Mouse (Mus musculus): ENCODE measurements around the gene Gss. TPM values are rescaled to one million over a fixed set of nuclear protein-coding genes. Genes with fewer than 3 reads are reported as not detected.
A peak's percentile ranks its signal among the peaks of the same experiment; 100 is the strongest.

Gss gene
- polyA plus RNA-seq, 1 experiment from 2014 or later = 47.9 TPM

GRCm38 (mm10) chr2:155536292-155536691 is 56.3 kb downstream of the Gss start:
- Histone ChIP-seq H3K9ac (ENCODE audit: low read length) (no peak overlapping the region), H3K27ac (replicated peaks) (no peak overlapping the region), H3K4me3 (ENCODE audit: low read depth, low read length) (no peak overlapping the region), H3K36me3 (ENCODE audit: control insufficient read depth, insufficient read depth, low read length) (no peaks in the 10 kb centered on the region), H3K27me3 (ENCODE audit: control insufficient read depth, insufficient read depth, low read length) (no peaks in the 10 kb centered on the region), H3K4me1 (replicated peaks; ENCODE audit: control insufficient read depth, insufficient read depth) (no peaks in the 10 kb centered on the region), H3K4me2 (replicated peaks; ENCODE audit: low read depth) (no peak overlapping the region), H3K9me3 (ENCODE audit: control insufficient read depth, low read length) (no peaks in the 10 kb centered on the region)
- TF ChIP-seq CTCF (IDR thresholded peaks at IDR 0.05; ENCODE audit: low read depth) (no peak), EP300 (optimal IDR thresholded peaks at IDR 0.05) (no peak)
- DNase-seq (ENCODE audit: low spot score) = no peak
- no peak for ATAC-seq (ENCODE audit: low FRiP score, low TSS enrichment)

DNA sequence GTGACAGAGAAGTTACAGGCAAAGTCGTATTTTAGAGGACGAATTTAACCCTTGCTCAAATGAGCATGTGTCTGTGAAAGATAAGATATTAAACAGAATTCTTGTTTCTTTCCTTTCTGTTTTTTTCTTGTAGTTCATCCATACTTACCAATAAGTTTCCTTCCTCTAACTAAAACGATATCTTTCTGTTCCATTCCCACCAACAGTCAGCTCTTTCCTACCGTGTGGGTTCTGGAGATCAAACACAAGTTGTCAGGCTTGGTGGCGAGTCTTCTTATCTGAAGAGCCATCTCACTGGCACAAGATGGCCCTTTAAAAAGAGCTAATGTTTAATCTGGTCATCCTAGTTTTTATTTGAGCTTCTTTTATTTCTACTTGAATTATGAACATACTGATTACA is 65.2 kb downstream of the Gss start:
- H3K27ac ChIP-seq (replicated peaks) = no peak overlapping the region
- WGBS = 63% methylated on average over 5 of the region's 5 CpGs
- no peak overlapping the region for H3K9ac ChIP-seq (ENCODE audit: low read length)
- no peaks in the 10 kb centered on the region for H3K4me1 ChIP-seq (replicated peaks; ENCODE audit: control insufficient read depth, insufficient read depth)
- no peak overlapping the region for H3K4me3 ChIP-seq (ENCODE audit: low read depth, low read length)
- TF ChIP-seq EP300 (optimal IDR thresholded peaks at IDR 0.05) (no peak), CTCF (IDR thresholded peaks at IDR 0.05; ENCODE audit: low read depth) (no peak)
- ATAC-seq (ENCODE audit: low FRiP score, low TSS enrichment) (no peak), DNase-seq (ENCODE audit: low spot score) (no peak)
- H3K4me2 ChIP-seq (replicated peaks; ENCODE audit: low read depth) = no peak overlapping the region
- no peaks in the 10 kb centered on the region for H3K9me3 ChIP-seq (ENCODE audit: control insufficient read depth, low read length)
- H3K36me3 ChIP-seq (ENCODE audit: control insufficient read depth, insufficient read depth, low read length) = no peaks in the 10 kb centered on the region
- H3K27me3 ChIP-seq (ENCODE audit: control insufficient read depth, insufficient read depth, low read length) = no peaks in the 10 kb centered on the region

DNA sequence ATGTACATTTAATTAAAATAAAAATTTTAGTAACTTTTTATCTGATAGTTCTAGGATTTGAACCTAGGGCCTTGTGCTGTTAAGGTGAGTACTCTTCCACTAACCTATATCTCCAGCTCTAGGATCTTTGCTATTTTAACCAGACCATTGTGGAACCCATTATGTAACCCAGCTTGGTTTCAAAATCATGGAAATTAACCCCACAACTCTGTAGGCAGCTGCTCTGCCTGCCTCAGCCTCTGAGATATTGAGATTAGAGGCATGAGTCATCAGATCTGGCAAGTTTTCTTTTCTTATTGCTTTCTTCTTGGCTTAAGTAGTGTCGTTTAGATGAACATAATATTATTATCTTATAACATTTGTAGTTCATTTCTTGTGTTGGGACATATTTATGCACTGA is 68.2 kb downstream of the Gss start:
- Histone ChIP-seq H3K4me1 (replicated peaks; ENCODE audit: control insufficient read depth, insufficient read depth) (no peaks in the 10 kb centered on the region), H3K9ac (ENCODE audit: low read length) (no peak overlapping the region), H3K27ac (replicated peaks) (no peak overlapping the region), H3K4me2 (replicated peaks; ENCODE audit: low read depth) (no peak overlapping the region), H3K9me3 (ENCODE audit: control insufficient read depth, low read length) (no peaks in the 10 kb centered on the region), H3K4me3 (ENCODE audit: low read depth, low read length) (no peak overlapping the region), H3K36me3 (ENCODE audit: control insufficient read depth, insufficient read depth, low read length) (no peaks in the 10 kb centered on the region), H3K27me3 (ENCODE audit: control insufficient read depth, insufficient read depth, low read length) (no peaks in the 10 kb centered on the region)
- no peak for DNase-seq (ENCODE audit: low spot score)
- no peak for ATAC-seq (ENCODE audit: low FRiP score, low TSS enrichment)
- 28% methylated on average over 1 of the region's 1 CpGs for WGBS
- no peak for TF ChIP-seq EP300 (optimal IDR thresholded peaks at IDR 0.05)

DNA sequence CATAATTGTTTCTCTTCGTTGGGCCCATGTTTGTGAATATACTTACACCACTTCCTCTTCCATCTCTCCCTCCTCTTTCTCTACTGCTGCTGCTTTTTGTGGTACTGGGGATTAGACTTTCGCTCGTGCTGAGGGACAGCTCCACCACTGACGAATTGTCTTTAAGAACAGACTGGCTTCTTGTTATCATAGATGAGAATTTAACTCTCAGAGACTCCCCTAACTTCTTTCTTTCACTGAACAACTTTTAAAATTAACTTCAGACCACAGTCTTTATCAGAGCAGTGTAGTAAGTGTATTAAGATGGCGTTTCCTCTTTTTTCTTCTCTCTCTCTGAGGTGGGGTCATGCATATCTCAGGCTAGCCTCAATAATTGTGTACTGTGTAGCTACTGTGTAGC is 68.9 kb downstream of the Gss start:
- TF ChIP-seq EP300 (optimal IDR thresholded peaks at IDR 0.05) = no peak
- TF ChIP-seq CTCF (IDR thresholded peaks at IDR 0.05; ENCODE audit: low read depth) = no peak
- H3K27me3 ChIP-seq (ENCODE audit: control insufficient read depth, insufficient read depth, low read length) = no peaks in the 10 kb centered on the region
- ATAC-seq (ENCODE audit: low FRiP score, low TSS enrichment) = no peak

DNA sequence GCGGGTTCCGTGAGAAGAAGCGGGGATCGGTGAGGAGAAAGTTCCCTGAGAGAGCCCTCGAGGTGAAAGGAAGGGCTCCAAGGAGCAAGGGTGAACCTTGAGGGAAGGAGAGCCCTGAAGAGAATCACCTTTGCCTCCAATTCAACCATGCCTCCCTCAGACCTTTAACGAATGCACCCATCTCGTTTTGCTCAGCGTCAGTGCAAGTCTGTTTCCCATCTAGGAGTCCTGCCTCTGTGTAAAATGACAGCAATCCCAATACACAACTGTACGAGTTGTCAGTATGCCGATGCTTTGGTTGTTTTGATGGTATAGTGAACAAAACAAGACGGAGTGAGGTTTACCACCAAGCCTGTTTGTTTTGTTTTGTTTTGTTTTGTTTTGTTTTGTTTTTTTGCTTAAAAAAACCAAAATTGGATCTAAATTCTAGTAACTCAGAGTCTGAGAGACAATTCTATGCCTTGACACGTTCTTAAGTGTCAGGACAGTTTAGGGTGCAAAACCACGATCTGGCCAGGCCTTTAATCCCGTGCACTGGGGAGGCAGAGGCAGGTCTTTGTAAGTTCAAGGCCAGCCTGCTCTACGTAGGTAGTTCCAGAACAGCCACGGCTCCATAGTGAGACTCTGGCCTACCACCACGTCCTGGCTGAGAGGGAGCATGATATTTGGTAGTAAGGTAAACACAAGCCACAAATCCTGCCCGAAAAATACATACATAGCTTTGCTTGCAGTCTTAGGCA is 73.9 kb downstream of the Gss start:
- DNase-seq (ENCODE audit: low spot score) (peak; percentile 14), ATAC-seq (ENCODE audit: low FRiP score, low TSS enrichment) (no peak)
- 24% methylated on average over 18 of the region's 18 CpGs for WGBS
- H3K9ac ChIP-seq (ENCODE audit: low read length) = peak overlapping the region; percentile 61
- no peaks in the 10 kb centered on the region for H3K27me3 ChIP-seq (ENCODE audit: control insufficient read depth, insufficient read depth, low read length)
- H3K4me1 ChIP-seq (replicated peaks; ENCODE audit: control insufficient read depth, insufficient read depth) = no peaks in the 10 kb centered on the region
- H3K4me3 ChIP-seq (ENCODE audit: low read depth, low read length) = peak overlapping the region; percentile 77
- peak overlapping the region; percentile 71; the same call in 1 of the 2 replicates for H3K27ac ChIP-seq (replicated peaks)
- H3K36me3 ChIP-seq (ENCODE audit: control insufficient read depth, insufficient read depth, low read length) = no peaks in the 10 kb centered on the region
- TF ChIP-seq EP300 (optimal IDR thresholded peaks at IDR 0.05) = no peak
- no peak for TF ChIP-seq CTCF (IDR thresholded peaks at IDR 0.05; ENCODE audit: low read depth)
- H3K4me2 ChIP-seq (replicated peaks; ENCODE audit: low read depth) = peak overlapping the region; percentile 87
- no peaks in the 10 kb centered on the region for H3K9me3 ChIP-seq (ENCODE audit: control insufficient read depth, low read length)

More for the DNA sequence above, 68.9 kb downstream of the Gss start:
- H3K36me3 ChIP-seq (ENCODE audit: control insufficient read depth, insufficient read depth, low read length) = no peaks in the 10 kb centered on the region
- WGBS = 55% methylated on average over 5 of the region's 5 CpGs
- no peak overlapping the region for H3K27ac ChIP-seq (replicated peaks)
- no peak overlapping the region for H3K9ac ChIP-seq (ENCODE audit: low read length)
- no peaks in the 10 kb centered on the region for H3K4me1 ChIP-seq (replicated peaks; ENCODE audit: control insufficient read depth, insufficient read depth)
- no peak overlapping the region for H3K4me2 ChIP-seq (replicated peaks; ENCODE audit: low read depth)
- DNase-seq (ENCODE audit: low spot score) = no peak
- no peak overlapping the region for H3K4me3 ChIP-seq (ENCODE audit: low read depth, low read length)
- H3K9me3 ChIP-seq (ENCODE audit: control insufficient read depth, low read length) = no peaks in the 10 kb centered on the region

All from stomach, postnatal 0 days (tissue).